Mouse (Mus musculus): Measurements from ENCODE around the gene Abhd6. TPM values are rescaled to one million over a fixed set of nuclear protein-coding genes. Genes with fewer than 3 reads are reported as not detected.
"Not testable (repeated sequence)": the region's sequence is repeated elsewhere in the genome, so short reads cannot be mapped to it uniquely, and the experiment has no call there.

The Abhd6 gene
- total and polyA plus RNA-seq, 3 experiments, result not detected

GRCm38 (mm10) chr14:8000247-8000646, 2.5 kb upstream of the Abhd6 start:
- no peaks in the 10 kb centered on the region; the same call in 1 of the 2 replicates for H3K4me1 ChIP-seq (ENCODE audit: insufficient read depth, low read depth, low read length)
- ATAC-seq (ENCODE audit: extremely low read depth, insufficient number of reproducible peaks, low FRiP score, poor library complexity, severe bottlenecking) (no peak), DNase-seq (ENCODE audit: low spot score) (no peak)
- H3K4me3 ChIP-seq (ENCODE audit: low read depth, low read length), result no peak overlapping the region
- peaks cover 13% of the 10 kb centered on the region for H3K27me3 ChIP-seq (ENCODE audit: insufficient read depth, low read length)
- no peaks in the 10 kb centered on the region for H3K9me3 ChIP-seq (replicated peaks)
- no peaks in the 10 kb centered on the region for H3K36me3 ChIP-seq (replicated peaks)
- TF ChIP-seq GATA2 (IDR thresholded peaks at IDR 0.05; ENCODE audit: borderline replicate concordance, low read depth, low read length), result no peak
- TF ChIP-seq TAL1 (conservative IDR thresholded peaks at IDR 0.05; ENCODE audit: low read depth, low read length), result no peak
- no peak for TF ChIP-seq CTCF (IDR thresholded peaks at IDR 0.05; ENCODE audit: low read depth, low read length)
- no peak for TF ChIP-seq POLR2AphosphoS5 (IDR thresholded peaks at IDR 0.05; ENCODE audit: insufficient replicate concordance, low read depth, low read length)

- no peak for TF ChIP-seq GATA2 (IDR thresholded peaks at IDR 0.05; ENCODE audit: borderline replicate concordance, low read depth, low read length)
- no peak for TF ChIP-seq GATA1 (IDR thresholded peaks at IDR 0.05; ENCODE audit: borderline replicate concordance, low read length)
- TF ChIP-seq TAL1 (conservative IDR thresholded peaks at IDR 0.05; ENCODE audit: low read depth, low read length), result no peak
- no peak for TF ChIP-seq POLR2AphosphoS5 (IDR thresholded peaks at IDR 0.05; ENCODE audit: insufficient replicate concordance, low read depth, low read length)
- TF ChIP-seq CTCF (IDR thresholded peaks at IDR 0.05; ENCODE audit: low read depth, low read length), result no peak
- no peaks in the 10 kb centered on the region for H3K36me3 ChIP-seq (replicated peaks)
- ATAC-seq (ENCODE audit: extremely low read depth, insufficient number of reproducible peaks, low FRiP score, poor library complexity, severe bottlenecking) (no peak), DNase-seq (ENCODE audit: low spot score) (no peak)
- no peaks in the 10 kb centered on the region; the same call in 1 of the 2 replicates for H3K4me1 ChIP-seq (ENCODE audit: insufficient read depth, low read depth, low read length)
- no peaks in the 10 kb centered on the region for H3K9me3 ChIP-seq (replicated peaks)
- no peak overlapping the region for H3K4me3 ChIP-seq (ENCODE audit: low read depth, low read length)
- H3K27me3 ChIP-seq (ENCODE audit: insufficient read depth, low read length), result peaks cover 13% of the 10 kb centered on the region
Measured at GRCm38 (mm10) chr14:8000831-8001685, 1.6 kb upstream of the Abhd6 start.

- DNase-seq (ENCODE audit: low spot score), result no peak
- no peak overlapping the region for H3K4me3 ChIP-seq (ENCODE audit: low read depth, low read length)
- no peaks in the 10 kb centered on the region; the same call in 1 of the 2 replicates for H3K4me1 ChIP-seq (ENCODE audit: insufficient read depth, low read depth, low read length)
- no peaks in the 10 kb centered on the region for H3K36me3 ChIP-seq (replicated peaks)
- H3K27me3 ChIP-seq (ENCODE audit: insufficient read depth, low read length), result peaks cover 13% of the 10 kb centered on the region
- H3K9me3 ChIP-seq (replicated peaks), result no peaks in the 10 kb centered on the region
- TF ChIP-seq GATA2 (IDR thresholded peaks at IDR 0.05; ENCODE audit: borderline replicate concordance, low read depth, low read length) (no peak), CTCF (IDR thresholded peaks at IDR 0.05; ENCODE audit: low read depth, low read length) (no peak), TAL1 (conservative IDR thresholded peaks at IDR 0.05; ENCODE audit: low read depth, low read length) (no peak), POLR2AphosphoS5 (IDR thresholded peaks at IDR 0.05; ENCODE audit: insufficient replicate concordance, low read depth, low read length) (no peak), GATA1 (IDR thresholded peaks at IDR 0.05; ENCODE audit: borderline replicate concordance, low read length) (no peak)
- ATAC-seq (ENCODE audit: extremely low read depth, insufficient number of reproducible peaks, low FRiP score, poor library complexity, severe bottlenecking), result no peak
Measured at GRCm38 (mm10) chr14:8003093-8003670, 480 bp downstream of the Abhd6 start.

- Histone ChIP-seq H3K36me3 (replicated peaks) (no peaks in the 10 kb centered on the region), H3K9me3 (replicated peaks) (no peaks in the 10 kb centered on the region), H3K4me3 (ENCODE audit: low read depth, low read length) (no peak overlapping the region), H3K27me3 (ENCODE audit: insufficient read depth, low read length) (peaks cover 13% of the 10 kb centered on the region), H3K4me1 (ENCODE audit: insufficient read depth, low read depth, low read length) (no peaks in the 10 kb centered on the region; the same call in 1 of the 2 replicates)
- ATAC-seq (ENCODE audit: extremely low read depth, insufficient number of reproducible peaks, low FRiP score, poor library complexity, severe bottlenecking) (no peak), DNase-seq (ENCODE audit: low spot score) (no peak)
- TF ChIP-seq TAL1 (conservative IDR thresholded peaks at IDR 0.05; ENCODE audit: low read depth, low read length) (no peak), POLR2AphosphoS5 (IDR thresholded peaks at IDR 0.05; ENCODE audit: insufficient replicate concordance, low read depth, low read length) (no peak), GATA2 (IDR thresholded peaks at IDR 0.05; ENCODE audit: borderline replicate concordance, low read depth, low read length) (no peak), CTCF (IDR thresholded peaks at IDR 0.05; ENCODE audit: low read depth, low read length) (no peak), GATA1 (IDR thresholded peaks at IDR 0.05; ENCODE audit: borderline replicate concordance, low read length) (no peak)
Measured at GRCm38 (mm10) chr14:8003727-8004670, 1.3 kb downstream of the Abhd6 start.

- not testable (repeated sequence) for H3K36me3 ChIP-seq (replicated peaks); ATAC-seq (ENCODE audit: extremely low read depth, insufficient number of reproducible peaks, low FRiP score, poor library complexity, severe bottlenecking); H3K4me1 ChIP-seq (ENCODE audit: insufficient read depth, low read depth, low read length); DNase-seq (ENCODE audit: low spot score); H3K4me3 ChIP-seq (ENCODE audit: low read depth, low read length); H3K9me3 ChIP-seq (replicated peaks)
- H3K27me3 ChIP-seq (ENCODE audit: insufficient read depth, low read length), result peaks cover 12% of the 10 kb centered on the region
Measured at GRCm38 (mm10) chr14:8006061-8006460, 3.4 kb downstream of the Abhd6 start.

- Histone ChIP-seq H3K27me3 (ENCODE audit: insufficient read depth, low read length) (peaks cover 9% of the 10 kb centered on the region), H3K9me3 (replicated peaks) (no peaks in the 10 kb centered on the region), H3K36me3 (replicated peaks) (no peaks in the 10 kb centered on the region), H3K4me3 (ENCODE audit: low read depth, low read length) (no peak overlapping the region), H3K4me1 (ENCODE audit: insufficient read depth, low read depth, low read length) (no peaks in the 10 kb centered on the region)
- TF ChIP-seq CTCF (IDR thresholded peaks at IDR 0.05; ENCODE audit: low read depth, low read length) (no peak), GATA1 (IDR thresholded peaks at IDR 0.05; ENCODE audit: borderline replicate concordance, low read length) (no peak), GATA2 (IDR thresholded peaks at IDR 0.05; ENCODE audit: borderline replicate concordance, low read depth, low read length) (no peak), POLR2AphosphoS5 (IDR thresholded peaks at IDR 0.05; ENCODE audit: insufficient replicate concordance, low read depth, low read length) (no peak)
- ATAC-seq (ENCODE audit: extremely low read depth, insufficient number of reproducible peaks, low FRiP score, poor library complexity, severe bottlenecking) (no peak), DNase-seq (ENCODE audit: low spot score) (no peak)
Measured at GRCm38 (mm10) chr14:8007084-8007483, 4.4 kb downstream of the Abhd6 start.
